Mouse (Mus musculus) heart, postnatal 14 days (tissue): ENCODE results near the gene Uba7. TPM values are rescaled to one million over a fixed set of nuclear protein-coding genes. Genes with fewer than 3 reads are reported as not detected.

Experiments
- DNase-seq, 2 experiments: peaks; one replicate each; pipeline ENCODE4 v3.0.0; 2021 to 2022
- intact Hi-C: fragments of 180-260 bp; cut with DNase I; formaldehyde crosslinking; loops from one replicate; pipeline ENCODE4 v1.15.1; 2025
- total RNA-seq, 2 experiments: library from RNA; stranded (reverse); gene quantifications; 2 replicates each; pipeline ENCODE4 v1.2.3; 2021

Uba7 gene
- total RNA-seq, 2 experiments from 2014 or later: 13.8 to 19.6 TPM

- DNase-seq: no peak
- intact Hi-C loops: no loop called here
These were observed 56.8 kb downstream of the Uba7 start for GRCm38 (mm10) chr9:108032126-108032525.

Other genes starting within 250 kb of the Uba7 start
- gene Rbm5, start 204.5 kb upstream of the Uba7 start, total RNA-seq: 10 to 100 TPM; 74.1 to 76.9 TPM
- gene Rbm6, start 102.3 kb upstream of the Uba7 start, total RNA-seq: 10 to 100 TPM; 33.1 to 35.1 TPM
- gene Mon1a, start 87.4 kb upstream of the Uba7 start, total RNA-seq: 10 to 100 TPM; 10.1 to 10.8 TPM
- 1 to 10 TPM; 2.8 to 3.0 TPM for gene Mst1r, start 68.6 kb upstream of the Uba7 start, total RNA-seq
- not detected for gene Actl11, start 47.0 kb upstream of the Uba7 start, total RNA-seq
- gene Camkv, start 39.8 kb upstream of the Uba7 start, total RNA-seq: under 1 TPM in 1 of 2 experiments, not detected in 1; 0.27 TPM
- gene Traip, start 25.4 kb upstream of the Uba7 start, total RNA-seq: 1 to 10 TPM; 1.2 to 1.8 TPM
- gene Gm20661, start 7.6 kb downstream of the Uba7 start, total RNA-seq: under 1 TPM; 0.61 to 0.65 TPM
- 10 to 100 TPM; 11.1 to 12.7 TPM for gene Inka1, start 10.4 kb downstream of the Uba7 start, total RNA-seq
- gene Cdhr4, start 17.0 kb downstream of the Uba7 start, total RNA-seq: 1 to 10 TPM; 2.4 to 2.7 TPM
- gene Gm20662, start 20.8 kb downstream of the Uba7 start, total RNA-seq: under 1 TPM; 0.50 to 0.98 TPM
- gene Ip6k1, start 27.0 kb downstream of the Uba7 start, total RNA-seq: 10 to 100 TPM; 50.7 to 56.7 TPM
- 10 to 100 TPM in 1 of 2 experiments, 1 to 10 TPM in 1; 9.2 to 11.4 TPM for gene Gmppb, start 73.7 kb downstream of the Uba7 start, total RNA-seq
- gene Amigo3, start 77.7 kb downstream of the Uba7 start, total RNA-seq: 1 to 10 TPM; 1.4 to 1.9 TPM
- gene Mst1, start 104.9 kb downstream of the Uba7 start, total RNA-seq: under 1 TPM in 1 of 2 experiments, not detected in 1; 0.38 TPM
- gene Rnf123, start 107.8 kb downstream of the Uba7 start, total RNA-seq: 10 to 100 TPM; 85.3 to 92.6 TPM
- 10 to 100 TPM; 36.4 to 41.8 TPM for gene Apeh, start 119.1 kb downstream of the Uba7 start, total RNA-seq
- under 1 TPM; 0.05 to 0.07 TPM for gene Bsn, start 214.9 kb downstream of the Uba7 start, total RNA-seq